Mouse (Mus musculus) CH12.LX (cell line): ENCODE results near the gene Itga2b. TPM values are rescaled to one million over a fixed set of nuclear protein-coding genes. Genes with fewer than 3 reads are reported as not detected.

ENCODE experiments used
- DNase-seq: peaks from one replicate; pipeline ENCODE4 v3.0.0-alpha.2; 2013; ENCODE audit errors: extremely low read depth
- H3K27ac ChIP-seq: 2 replicates; pipeline ENCODE4 v1.5.1; 2012; ENCODE audit warnings: low read depth, mild to moderate bottlenecking, control low read depth, moderate library complexity; ENCODE audit not compliant: insufficient read depth
- H3K27me3 ChIP-seq: replicated peaks from 2 replicates; pipeline ENCODE3; 2012; ENCODE audit warnings: inconsistent platforms
- H3K36me3 ChIP-seq, 2 experiments: replicated peaks in 1 of 2; 2 replicates each; pipeline versions ENCODE3 to v1.6.1; 2012; ENCODE audit warnings: inconsistent platforms in 1 of 2, low read length in 1 of 2, mild to moderate bottlenecking in 1 of 2, mixed read lengths in 1 of 2, moderate library complexity in 1 of 2; ENCODE audit not compliant: control insufficient read depth in 1 of 2, insufficient read depth in 1 of 2
- H3K4me1 ChIP-seq, 2 experiments: 2 replicates each; pipeline ENCODE4 v1.6.1; 2012; ENCODE audit warnings: inconsistent platforms in 1 of 2, moderate library complexity in 1 of 2; ENCODE audit not compliant: insufficient read depth in 2 of 2, control insufficient read depth in 1 of 2
- H3K4me2 ChIP-seq: 2 replicates; pipeline ENCODE4 v1.6.1; 2012; ENCODE audit warnings: low read depth, mild to moderate bottlenecking, control low read depth; ENCODE audit not compliant: poor library complexity, insufficient read depth, severe bottlenecking
- H3K4me3 ChIP-seq, 3 experiments: fragments of 150-350 bp in 1 of 3; sonication (generic) in 1 of 3; replicated peaks in 1 of 3; 2 replicates each; pipeline versions ENCODE3 to v1.5.1; 2011 to 2012; ENCODE audit warnings: low read depth in 2 of 3, low read length in 2 of 3, mild to moderate bottlenecking in 2 of 3, moderate library complexity in 2 of 3, control low read depth in 1 of 3, improper control_type of control experiment in 1 of 3, inconsistent platforms in 1 of 3, mixed read lengths in 1 of 3; ENCODE audit not compliant: poor library complexity in 1 of 3
- H3K79me2 ChIP-seq: replicated peaks from 2 replicates; pipeline ENCODE4 v1.6.1; 2012; ENCODE audit warnings: mild to moderate bottlenecking, moderate library complexity; ENCODE audit not compliant: control insufficient read depth, poor library complexity, insufficient read depth, severe bottlenecking; ENCODE audit errors: extremely low read depth
- H3K9ac ChIP-seq: 2 replicates; pipeline ENCODE4 v1.6.1; 2012; ENCODE audit warnings: low read depth, mild to moderate bottlenecking, control low read depth, moderate library complexity; ENCODE audit not compliant: insufficient read depth
- H3K9me3 ChIP-seq: replicated peaks from 2 replicates; pipeline ENCODE3; 2012; ENCODE audit warnings: low read length, inconsistent platforms, mixed read lengths
- BHLHE40 ChIP-seq: IDR thresholded peaks from 2 replicates; pipeline ENCODE4 v1.6.1; 2011; ENCODE audit warnings: mild to moderate bottlenecking, low read depth, low read length, improper control_type of control experiment
- CHD1 ChIP-seq: IDR thresholded peaks from 2 replicates; pipeline ENCODE4 v1.6.1; 2012; ENCODE audit warnings: low read depth, low read length, improper control_type of control experiment, inconsistent platforms
- CTCF ChIP-seq, 2 experiments: IDR thresholded peaks in 1 of 2; conservative IDR thresholded peaks in 1 of 2; 2 replicates each; pipeline ENCODE4 v1.5.1; 2011 to 2012; ENCODE audit warnings: low read depth in 2 of 2, low read length in 2 of 2, improper control_type of control experiment in 1 of 2, inconsistent platforms in 1 of 2, mild to moderate bottlenecking in 1 of 2, moderate library complexity in 1 of 2
- E2F4 ChIP-seq: IDR thresholded peaks from 2 replicates; pipeline ENCODE4 v1.6.1; 2011; ENCODE audit warnings: low read depth, low read length, improper control_type of control experiment; ENCODE audit not compliant: insufficient replicate concordance
- ELF1 ChIP-seq: IDR thresholded peaks from 2 replicates; pipeline ENCODE4 v1.6.1; 2014; ENCODE audit warnings: low read depth, mild to moderate bottlenecking, inconsistent platforms, low read length, improper control_type of control experiment
- GABPA ChIP-seq: IDR thresholded peaks from 2 replicates; pipeline ENCODE4 v1.6.1; 2012; ENCODE audit warnings: low read depth, low read length, improper control_type of control experiment, inconsistent platforms; ENCODE audit not compliant: insufficient replicate concordance
- HCFC1 ChIP-seq: IDR thresholded peaks from 2 replicates; pipeline ENCODE4 v1.6.1; 2012; ENCODE audit warnings: low read depth, mild to moderate bottlenecking, inconsistent platforms, low read length, improper control_type of control experiment
- IRF4 ChIP-seq: IDR thresholded peaks from 2 replicates; pipeline ENCODE4 v1.6.1; 2014; ENCODE audit warnings: low read depth, mild to moderate bottlenecking, inconsistent platforms, low read length, improper control_type of control experiment
- JUN ChIP-seq: IDR thresholded peaks from 2 replicates; pipeline ENCODE4 v1.6.1; 2011; ENCODE audit warnings: low read depth, mild to moderate bottlenecking, low read length, improper control_type of control experiment, moderate library complexity; ENCODE audit not compliant: insufficient read depth
- JUND ChIP-seq: conservative IDR thresholded peaks from 2 replicates; pipeline ENCODE4 v1.6.1; 2011; ENCODE audit warnings: low read depth, low read length, improper control_type of control experiment
- MAFK ChIP-seq: IDR thresholded peaks from 2 replicates; pipeline ENCODE4 v1.6.1; 2011; ENCODE audit warnings: low read length, improper control_type of control experiment; ENCODE audit not compliant: insufficient replicate concordance
- MAX ChIP-seq: IDR thresholded peaks from 2 replicates; pipeline ENCODE4 v1.6.1; 2011; ENCODE audit warnings: low read length, improper control_type of control experiment
- MAZ ChIP-seq: IDR thresholded peaks from 2 replicates; pipeline ENCODE4 v1.6.1; 2012; ENCODE audit warnings: low read depth, mild to moderate bottlenecking, inconsistent platforms, low read length, improper control_type of control experiment, moderate library complexity
- MEF2A ChIP-seq: IDR thresholded peaks from 2 replicates; pipeline ENCODE4 v1.6.1; 2014; ENCODE audit warnings: low read depth, mild to moderate bottlenecking, inconsistent platforms, low read length, improper control_type of control experiment, borderline replicate concordance
- MXI1 ChIP-seq: IDR thresholded peaks from 2 replicates; pipeline ENCODE4 v1.6.1; 2011; ENCODE audit warnings: mild to moderate bottlenecking, low read depth, low read length, improper control_type of control experiment
- NELFE ChIP-seq: IDR thresholded peaks from 2 replicates; pipeline ENCODE4 v1.6.1; 2011; ENCODE audit warnings: low read depth, low read length, improper control_type of control experiment
- NRF1 ChIP-seq: IDR thresholded peaks from 2 replicates; pipeline ENCODE4 v1.6.1; 2014; ENCODE audit warnings: low read depth, mild to moderate bottlenecking, inconsistent platforms, low read length, improper control_type of control experiment, moderate library complexity
- PAX5 ChIP-seq: IDR thresholded peaks from 2 replicates; pipeline ENCODE4 v1.6.1; 2012; ENCODE audit warnings: low read length, inconsistent platforms, mixed read lengths
- POLR2A ChIP-seq: IDR thresholded peaks from 2 replicates; pipeline ENCODE4 v1.6.1; 2011; ENCODE audit warnings: low read depth, mild to moderate bottlenecking, improper control_type of control experiment, low read length
- POLR2AphosphoS2 ChIP-seq: IDR thresholded peaks from 2 replicates; pipeline ENCODE4 v1.6.1; 2011; ENCODE audit warnings: low read depth, low read length, improper control_type of control experiment
- RAD21 ChIP-seq: IDR thresholded peaks from 2 replicates; pipeline ENCODE4 v1.6.1; 2011; ENCODE audit warnings: low read depth, mild to moderate bottlenecking, low read length, improper control_type of control experiment, moderate library complexity
- RCOR1 ChIP-seq: conservative IDR thresholded peaks from 2 replicates; pipeline ENCODE4 v1.6.1; 2012; ENCODE audit warnings: low read depth, mild to moderate bottlenecking, inconsistent platforms, low read length, improper control_type of control experiment
- SIN3A ChIP-seq: IDR thresholded peaks from 2 replicates; pipeline ENCODE4 v1.6.1; 2012; ENCODE audit warnings: low read length, improper control_type of control experiment, inconsistent platforms
- TBP ChIP-seq: conservative IDR thresholded peaks from 2 replicates; pipeline ENCODE4 v1.6.1; 2011; ENCODE audit warnings: low read depth, low read length, improper control_type of control experiment
- TCF12 ChIP-seq: IDR thresholded peaks from 2 replicates; pipeline ENCODE4 v1.6.1; 2014; ENCODE audit warnings: low read depth, mild to moderate bottlenecking, inconsistent platforms, low read length, improper control_type of control experiment
- UBTF ChIP-seq: IDR thresholded peaks from 2 replicates; pipeline ENCODE4 v1.6.1; 2012; ENCODE audit warnings: low read depth, mild to moderate bottlenecking, inconsistent platforms, low read length, improper control_type of control experiment, moderate library complexity
- USF1 ChIP-seq: IDR thresholded peaks from 2 replicates; pipeline ENCODE4 v1.6.1; 2014; ENCODE audit warnings: low read depth, mild to moderate bottlenecking, inconsistent platforms, low read length, improper control_type of control experiment
- USF2 ChIP-seq: conservative IDR thresholded peaks from 2 replicates; pipeline ENCODE4 v1.6.1; 2011; ENCODE audit warnings: low read depth, low read length, improper control_type of control experiment
- ZKSCAN1 ChIP-seq: IDR thresholded peaks from 2 replicates; pipeline ENCODE4 v1.6.1; 2012; ENCODE audit warnings: low read depth, inconsistent platforms, low read length, improper control_type of control experiment, borderline replicate concordance
- ZMIZ1 ChIP-seq: IDR thresholded peaks from 2 replicates; pipeline ENCODE4 v1.6.1; 2012; ENCODE audit warnings: low read depth, mild to moderate bottlenecking, inconsistent platforms, low read length, improper control_type of control experiment
- ZNF384 ChIP-seq: IDR thresholded peaks from 2 replicates; pipeline ENCODE4 v1.6.1; 2012; ENCODE audit warnings: low read depth, low read length, improper control_type of control experiment, inconsistent platforms
- dilution Hi-C: fragments of 300-500 bp; cut with MboI; formaldehyde crosslinking; loops from 2 replicates; pipeline ENCODE4 v1.14.3; 2020; ENCODE audit warnings: low sequenced_read_pairs; ENCODE audit not compliant: extremely low pct_unique_long_range_greater_than_20kb, extremely low pct_ligation_motif_present
- in situ Hi-C: fragments of 300-500 bp; cut with MboI; formaldehyde crosslinking; loops from 3 replicates; pipeline ENCODE4 v1.14.3; 2019; ENCODE audit warnings: low sequenced_read_pairs, low pct_ligation_motif_present, low pct_unique_long_range_greater_than_20kb, mixed read lengths
- polyA plus RNA-seq: library from polyadenylated mRNA; unstranded; fragments of >175 nt; gene quantifications from 2 replicates; pipeline ENCODE4 v1.2.1, GENCODE M21; 2012; ENCODE audit warnings: low read depth; ENCODE audit not compliant: insufficient read length
- total RNA-seq, 2 experiments: library from RNA; depleted of rRNA; stranded (reverse); fragments of 300-350 nt in 1 of 2; fragments of >200 nt in 1 of 2; gene quantifications; 2 replicates each; pipeline ENCODE4 v1.2.3; 2012 to 2014

Itga2b gene
- total and polyA plus RNA-seq, 3 experiments, result 0.95 to 3.6 (median 3.0) TPM

DNA sequence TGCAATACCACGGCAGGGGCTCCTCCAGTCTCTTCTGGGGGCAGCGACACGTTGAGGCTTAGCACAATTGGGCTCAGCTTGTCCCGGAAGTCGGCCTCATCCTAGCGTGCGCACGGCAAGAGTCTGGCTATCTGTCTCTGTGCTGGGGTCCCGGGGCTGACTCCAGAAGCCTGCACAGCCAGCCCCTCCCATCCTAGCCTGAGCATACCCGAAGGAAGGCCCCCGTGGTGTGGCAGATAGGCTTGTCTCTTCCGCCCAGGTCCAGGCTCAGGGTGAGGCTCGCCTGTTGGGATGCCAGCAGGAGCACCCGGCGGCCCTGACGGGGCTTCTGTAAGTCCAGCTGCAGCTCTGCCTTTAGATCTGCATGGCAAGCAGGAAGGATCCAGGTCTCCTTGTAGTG lies 9.4 kb downstream of the Itga2b start:
- TF ChIP-seq TCF12 (no peak), JUN (no peak), UBTF (no peak), JUND (no peak), CHD1 (no peak), USF1 (no peak), BHLHE40 (no peak)
- no peak overlapping the region for H3K9ac ChIP-seq
- no peaks in the 10 kb centered on the region for H3K9me3 ChIP-seq
- no peak overlapping the region for H3K4me3 ChIP-seq
- peaks cover 0 to 2% of the 10 kb centered on the region in 2 experiments for H3K36me3 ChIP-seq
- in situ Hi-C loops, result no loop called here
- no peak overlapping the region for H3K4me2 ChIP-seq
- peaks cover 62% of the 10 kb centered on the region for H3K27me3 ChIP-seq
- no peak for DNase-seq
- no peaks in the 10 kb centered on the region for H3K79me2 ChIP-seq
- H3K4me1 ChIP-seq, result peaks cover 18 to 26% of the 10 kb centered on the region in 2 experiments
- H3K27ac ChIP-seq, result no peak overlapping the region
- dilution Hi-C loops, result no loop called here

- peak overlapping the region; percentile 3 to 40 (median 24) for H3K4me3 ChIP-seq
- no peaks in the 10 kb centered on the region for H3K79me2 ChIP-seq
- H3K4me2 ChIP-seq, result peak overlapping the region; percentile 30
- in situ Hi-C loops, result no loop called here
- peaks cover 8 to 16% of the 10 kb centered on the region in 2 experiments for H3K4me1 ChIP-seq
- TF ChIP-seq POLR2AphosphoS2 (no peak), RCOR1 (no peak), GABPA (no peak), MAX (0 out of 2 replicates have a peak, but pooled peaks have one; percentile 5), UBTF (0 out of 2 replicates have a peak, but pooled peaks have one; percentile 28), HCFC1 (peak; percentile 31; the same call in 1 of the 2 replicates), POLR2A (0 out of 2 replicates have a peak, but pooled peaks have one; percentile 38), RAD21 (no peak), MXI1 (peak; percentile 48; the same call in 1 of the 2 replicates), TBP (no peak), ELF1 (no peak), TCF12 (peak; percentile 19; the same call in 1 of the 2 replicates), PAX5 (no peak), JUND (no peak), JUN (no peak), MAFK (no peak), ZMIZ1 (no peak), MAZ (0 out of 2 replicates have a peak, but pooled peaks have one; percentile 11), MEF2A (no peak; the same call in 1 of the 2 replicates), ZKSCAN1 (no peak), NELFE (no peak), SIN3A (peak; percentile 79), ZNF384 (no peak), E2F4 (no peak), IRF4 (no peak), CTCF (conservative IDR thresholded peaks at IDR 0.05 in 1 of 2, IDR thresholded peaks at IDR 0.05 in 1 of 2; ENCODE audit: low read depth in 2 of 2, low read length in 2 of 2) (peak in 1 of 2 experiments; percentile 44; a peak in 2 of 4 replicates), USF2 (no peak), USF1 (no peak), NRF1 (peak; percentile 51; the same call in 1 of the 2 replicates)
- TF ChIP-seq, all 38 proteins: peak for 10
- peak; percentile 88 for DNase-seq
- Histone ChIP-seq H3K27me3 (peaks cover 50% of the 10 kb centered on the region), H3K36me3 (peaks cover 0 to 2% of the 10 kb centered on the region in 2 experiments), H3K9me3 (no peaks in the 10 kb centered on the region), H3K27ac (no peak overlapping the region), H3K9ac (no peak overlapping the region)
- dilution Hi-C loops, result no loop called here
Observed at GRCm38 (mm10) chr11:102455740-102456396, 14.1 kb downstream of the Itga2b start.
